Mouse (Mus musculus) left cerebral cortex, postnatal 10 days (tissue): ENCODE results near the gene Tmem145. TPM values are rescaled to one million over a fixed set of nuclear protein-coding genes. Genes with fewer than 3 reads are reported as not detected.
A peak's percentile ranks its signal among the peaks of the same experiment; 100 is the strongest.

Source experiments
- DNase-seq, 2 experiments: peaks; one replicate each; pipeline ENCODE4 v3.0.0; 2021 to 2022; ENCODE audit warnings: low spot score in 2 of 2, mixed read lengths in 1 of 2; ENCODE audit errors: extremely low spot score in 1 of 2
- intact Hi-C: fragments of 180-260 bp; cut with DNase I; formaldehyde crosslinking; loops from one replicate; pipeline ENCODE4 v1.15.1; 2025
- total RNA-seq, 2 experiments: library from RNA; stranded (reverse); gene quantifications; 2 replicates each; pipeline ENCODE4 v1.2.3; 2021

Gene Tmem145
- total RNA-seq, 2 experiments from 2014 or later, result 89.2 to 91.0 TPM

GRCm38 (mm10) chr7:25274571-25274970 is 31.3 kb upstream of the Tmem145 start:
- intact Hi-C loops, result loop anchor here (2.0 kb wide), 1 partner anchor 28 kb away; no protein-coding TSS in a partner anchor
- no peak for DNase-seq

DNA sequence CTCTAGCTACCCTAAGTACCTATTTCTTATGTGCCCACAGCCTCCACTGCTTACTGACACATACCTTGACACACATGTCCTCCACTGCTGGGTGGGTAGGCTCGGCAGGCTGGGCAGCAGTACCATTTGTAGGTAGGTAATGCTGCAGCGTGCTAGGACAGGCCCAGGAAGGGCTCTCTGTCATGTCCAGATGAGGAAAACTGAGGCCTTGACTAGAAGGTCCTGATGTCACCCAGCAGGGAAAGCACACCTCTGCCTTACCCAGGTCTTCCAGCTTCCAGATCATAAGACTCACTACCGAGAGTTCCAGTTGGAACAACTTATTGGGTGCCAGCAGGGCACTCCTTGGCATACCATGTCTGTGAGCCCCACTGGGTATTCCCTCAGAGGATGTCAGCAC is 30.9 kb upstream of the Tmem145 start:
- DNase-seq, result no peak
- intact Hi-C loops, result loop anchor here (2.0 kb wide), 1 partner anchor 28 kb away; no protein-coding TSS in a partner anchor

GRCm38 (mm10) chr7:25275555-25276298 is 30.2 kb upstream of the Tmem145 start:
- intact Hi-C loops, result loop anchor here (2.0 kb wide), 1 partner anchor 29 kb away; no protein-coding TSS in a partner anchor
- DNase-seq, result no peak

DNA sequence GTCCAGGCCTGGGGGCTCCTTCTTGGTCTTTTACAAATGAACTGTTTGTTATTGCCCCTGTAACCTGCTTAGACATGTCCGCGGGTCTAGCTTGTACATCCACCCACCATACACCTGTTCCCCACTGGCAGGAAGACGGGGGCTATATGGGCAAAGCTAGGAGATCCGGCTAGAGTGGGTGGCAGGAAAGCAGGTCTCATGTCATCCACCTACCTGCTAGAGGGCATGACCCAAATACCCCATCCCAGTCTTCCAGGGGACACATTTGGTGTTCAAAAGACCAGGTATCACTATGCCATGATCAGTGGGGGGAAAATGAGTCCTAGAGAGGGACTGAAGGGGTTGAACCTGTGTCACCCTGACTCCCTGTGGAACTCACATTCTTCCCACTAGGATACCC is 28.5 kb upstream of the Tmem145 start:
- intact Hi-C loops, result no loop called here
- DNase-seq, result no peak

DNA sequence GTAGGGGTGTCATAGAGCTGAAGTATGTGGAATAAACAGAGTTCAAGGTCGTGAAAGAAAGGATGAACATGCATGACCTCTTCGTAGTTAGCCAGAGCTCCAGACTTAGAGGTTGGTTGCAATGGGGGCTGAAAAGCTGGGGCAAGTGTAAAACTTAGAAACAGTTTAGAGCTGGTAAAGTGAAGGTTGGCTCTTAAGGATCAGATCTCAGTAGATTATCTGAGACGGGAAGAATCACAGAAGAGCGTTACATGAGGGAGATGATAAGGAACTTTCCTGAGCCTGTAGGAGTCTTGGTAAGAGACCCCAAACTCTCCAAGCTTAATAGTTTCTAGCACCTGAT is 27.9 kb upstream of the Tmem145 start:
- intact Hi-C loops, result no loop called here
- DNase-seq, result no peak

- intact Hi-C loops, result no loop called here
- DNase-seq, result peak; percentile 87 to 89
These were observed 27.4 kb upstream of the Tmem145 start for GRCm38 (mm10) chr7:25278341-25279075.

GRCm38 (mm10) chr7:25279076-25279860 is 26.6 kb upstream of the Tmem145 start:
- intact Hi-C loops, result no loop called here
- peak; percentile 89 to 95 for DNase-seq

GRCm38 (mm10) chr7:25279861-25280791 is 25.8 kb upstream of the Tmem145 start:
- intact Hi-C loops, result loop anchor here (2.0 to 5.0 kb wide), 2 partner anchors 35 to 37 kb away; partner anchors contain the start of gene Megf8

DNA sequence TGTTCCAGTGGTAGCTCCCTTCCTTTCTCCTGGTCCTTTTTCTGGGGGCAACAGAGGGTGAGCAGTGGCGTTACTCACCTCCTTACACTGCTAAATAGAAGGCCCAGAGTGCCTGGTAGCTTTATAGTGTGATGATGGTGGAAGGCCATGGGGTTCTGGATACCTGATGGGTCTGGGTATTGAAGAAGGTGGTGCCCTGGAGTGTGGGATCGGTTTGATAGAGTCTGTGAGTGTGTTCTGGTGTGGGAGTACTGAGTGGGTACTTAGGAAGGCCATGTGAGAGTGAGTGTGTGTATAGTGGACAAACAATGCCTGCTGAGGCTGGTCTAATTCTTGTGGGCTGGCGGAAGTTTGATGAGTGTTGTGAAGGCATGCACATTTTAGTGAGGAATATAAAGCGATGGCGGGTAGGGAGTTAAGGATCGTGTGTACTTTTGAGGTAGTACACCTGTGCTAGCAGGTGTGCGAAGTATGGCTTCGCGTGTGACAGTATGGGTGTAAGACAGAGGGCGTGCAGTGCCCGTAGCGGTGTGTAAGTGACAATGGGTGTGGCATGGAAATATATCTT is 24.7 kb upstream of the Tmem145 start:
- DNase-seq, result no peak
- intact Hi-C loops, result loop anchor here (2.0 to 5.0 kb wide), 2 partner anchors 36 kb away; partner anchors contain the start of gene Megf8

More at GRCm38 (mm10) chr7:25279861-25280791, 25.8 kb upstream of the Tmem145 start:
- DNase-seq, result peak in 1 of 2 experiments; percentile 82

- DNase-seq, result peak; percentile 94 to 99
- intact Hi-C loops, result loop anchor here (2.0 to 5.0 kb wide), 2 partner anchors 35 to 37 kb away; partner anchors contain the start of gene Megf8
These were observed 23.9 kb upstream of the Tmem145 start for GRCm38 (mm10) chr7:25281734-25282601.

- intact Hi-C loops, result loop anchor here (5.0 kb wide), 1 partner anchor 35 kb away; the partner anchor contains the start of gene Megf8
- DNase-seq, result peak in 1 of 2 experiments; percentile 70
These were observed 23.1 kb upstream of the Tmem145 start for GRCm38 (mm10) chr7:25282731-25283211.

GRCm38 (mm10) chr7:25283637-25284036 is 22.3 kb upstream of the Tmem145 start:
- intact Hi-C loops, result loop anchor here (5.0 kb wide), 1 partner anchor 34 kb away; the partner anchor contains the start of gene Megf8
- no peak for DNase-seq

GRCm38 (mm10) chr7:25284171-25284570 is 21.7 kb upstream of the Tmem145 start:
- intact Hi-C loops, result loop anchor here (5.0 kb wide), 1 partner anchor 33 kb away; the partner anchor contains the start of gene Megf8
- no peak for DNase-seq

GRCm38 (mm10) chr7:25284766-25285165 is 21.1 kb upstream of the Tmem145 start:
- no peak for DNase-seq
- intact Hi-C loops, result loop anchor here (5.0 kb wide), 1 partner anchor 33 kb away; the partner anchor contains the start of gene Megf8

DNA sequence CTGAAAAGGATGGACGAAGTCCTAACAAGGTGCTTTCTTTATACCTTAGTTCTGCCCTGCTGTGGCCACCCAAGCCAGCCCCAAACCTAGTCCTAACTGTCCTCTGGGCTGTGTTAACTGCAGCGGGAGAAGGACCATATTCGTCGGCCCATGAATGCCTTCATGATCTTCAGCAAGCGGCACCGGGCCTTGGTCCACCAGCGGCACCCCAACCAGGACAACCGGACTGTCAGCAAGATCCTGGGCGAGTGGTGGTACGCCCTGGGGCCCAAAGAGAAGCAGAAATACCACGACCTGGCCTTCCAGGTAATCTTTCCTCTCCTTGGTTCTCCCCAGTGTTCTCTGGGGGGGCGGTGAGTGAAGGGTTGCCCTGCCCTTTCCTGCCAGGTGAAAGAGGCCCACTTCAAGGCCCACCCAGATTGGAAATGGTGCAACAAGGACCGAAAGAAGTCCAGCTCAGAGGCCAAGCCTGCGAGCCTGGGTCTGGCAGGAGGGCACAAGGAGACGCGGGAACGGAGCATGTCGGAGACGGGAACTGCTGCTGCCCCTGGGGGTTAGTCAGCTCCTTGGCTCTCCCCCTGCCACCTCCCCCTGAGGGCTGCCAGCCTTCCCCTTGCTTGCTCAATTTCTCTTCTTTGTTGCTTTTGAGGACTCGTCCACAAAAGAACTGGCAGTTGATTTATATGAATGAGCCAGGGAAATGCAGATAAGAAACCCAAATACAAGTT is 20.2 kb upstream of the Tmem145 start:
- DNase-seq, result no peak
- intact Hi-C loops, result no loop called here

- intact Hi-C loops, result no loop called here
- DNase-seq, result no peak
These were observed 18.9 kb upstream of the Tmem145 start for GRCm38 (mm10) chr7:25286989-25287388.
